Mouse (Mus musculus): ENCODE measurements around the gene Gm16867.
"Not testable (repeated sequence)": the region's sequence is repeated elsewhere in the genome, so short reads cannot be mapped to it uniquely, and the experiment has no call there.

GRCm38 (mm10) chr14:69443092-69443692 lies 60.0 kb downstream of the Gm16867 start:
- not testable (repeated sequence) for TF ChIP-seq POLR2A (IDR thresholded peaks at IDR 0.05; ENCODE audit: insufficient read length, low read depth); USF1 (IDR thresholded peaks at IDR 0.05; ENCODE audit: low read depth); TCF3 (IDR thresholded peaks at IDR 0.05; ENCODE audit: insufficient read length, low read depth)
